Mouse (Mus musculus) skeletal muscle tissue, postnatal 0 days (tissue): ENCODE data around the gene Nlgn2. TPM values are rescaled to one million over a fixed set of nuclear protein-coding genes. Genes with fewer than 3 reads are reported as not detected.

ENCODE experiments used
- microRNA-seq, 2 experiments: library from miRNA; unstranded; fragments of <30 nt; microRNA quantifications; one replicate each; pipeline ENCODE4; 2016
- polyA plus RNA-seq: library from polyadenylated mRNA; unstranded; fragments of >200 nt; fragmentation: Nextera tagmentation; extraction: Ambion mirVana; gene quantifications from 2 replicates; pipeline ENCODE4 v1.2.1, GENCODE M21; 2015

The Nlgn2 gene
- polyA plus RNA-seq, result 2.1 TPM in 2 replicates

DNA sequence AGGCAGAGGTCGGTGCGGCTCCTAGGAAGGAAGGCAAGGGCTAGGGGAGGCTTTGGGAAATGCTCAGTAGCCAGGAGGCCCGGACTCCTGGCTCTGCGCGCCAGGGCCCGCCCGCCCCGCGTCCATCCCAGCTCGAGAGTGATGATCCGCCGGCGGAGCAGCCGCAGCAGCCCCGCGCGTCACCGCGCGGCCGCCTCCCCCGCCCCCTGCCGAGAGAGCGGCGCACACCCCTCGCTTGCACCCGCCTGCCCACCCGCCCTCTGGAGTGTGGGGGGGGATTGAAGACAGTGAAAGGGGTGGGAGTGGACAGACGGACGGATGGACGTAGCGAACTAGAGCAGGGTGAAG lies at the start of gene Nlgn2:
Gene Nlgn2 (minus strand): TSS at position 181 of the 348 bp plus-strand sequence.

DNA sequence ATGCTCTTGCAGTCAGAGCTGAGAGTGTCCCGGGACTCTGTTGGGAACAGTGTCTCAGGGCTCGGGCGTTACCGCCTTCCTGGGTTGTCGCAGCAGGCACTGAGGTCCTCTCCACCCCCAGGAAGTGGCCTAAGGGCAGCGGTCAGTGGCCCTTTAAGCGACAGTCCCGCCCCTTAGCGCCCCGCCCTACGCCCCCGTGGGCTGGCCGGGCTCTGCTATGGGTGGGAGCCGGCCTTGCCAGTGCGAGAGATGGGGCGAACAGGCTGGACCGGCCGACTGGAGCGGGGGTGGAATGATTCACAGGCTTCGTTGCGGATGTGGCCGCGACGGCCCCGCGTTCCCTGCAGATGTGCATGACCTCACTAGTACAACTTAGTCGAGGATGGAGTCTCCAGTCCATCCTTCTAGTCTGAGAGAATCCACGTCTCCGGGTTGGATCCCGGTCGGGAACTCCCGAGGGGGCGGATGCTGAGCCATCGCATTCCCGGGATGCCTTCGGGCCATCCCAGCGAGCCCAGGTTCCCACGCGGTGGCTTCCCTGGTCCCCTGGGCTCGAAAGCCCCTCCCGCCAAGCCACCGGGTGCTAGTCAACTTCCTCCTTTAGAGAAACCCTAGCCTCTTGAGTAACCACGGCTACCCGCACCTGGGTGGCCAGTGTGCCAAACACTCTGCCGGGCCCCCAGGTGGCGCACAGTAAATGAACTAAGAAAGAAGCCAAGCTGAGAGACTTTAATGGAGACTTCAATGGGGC lies 43.4 kb upstream of the Nlgn2 start, which contains the start of gene Kctd11:
Gene Kctd11 (minus strand): TSS at position 554 of the 751 bp plus-strand sequence.

GRCm38 (mm10) chr11:69877878-69878277 lies 40.3 kb upstream of the Nlgn2 start, which contains the start of gene Tmem95:
Gene Tmem95 (minus strand): TSS chr11:69878018.

DNA sequence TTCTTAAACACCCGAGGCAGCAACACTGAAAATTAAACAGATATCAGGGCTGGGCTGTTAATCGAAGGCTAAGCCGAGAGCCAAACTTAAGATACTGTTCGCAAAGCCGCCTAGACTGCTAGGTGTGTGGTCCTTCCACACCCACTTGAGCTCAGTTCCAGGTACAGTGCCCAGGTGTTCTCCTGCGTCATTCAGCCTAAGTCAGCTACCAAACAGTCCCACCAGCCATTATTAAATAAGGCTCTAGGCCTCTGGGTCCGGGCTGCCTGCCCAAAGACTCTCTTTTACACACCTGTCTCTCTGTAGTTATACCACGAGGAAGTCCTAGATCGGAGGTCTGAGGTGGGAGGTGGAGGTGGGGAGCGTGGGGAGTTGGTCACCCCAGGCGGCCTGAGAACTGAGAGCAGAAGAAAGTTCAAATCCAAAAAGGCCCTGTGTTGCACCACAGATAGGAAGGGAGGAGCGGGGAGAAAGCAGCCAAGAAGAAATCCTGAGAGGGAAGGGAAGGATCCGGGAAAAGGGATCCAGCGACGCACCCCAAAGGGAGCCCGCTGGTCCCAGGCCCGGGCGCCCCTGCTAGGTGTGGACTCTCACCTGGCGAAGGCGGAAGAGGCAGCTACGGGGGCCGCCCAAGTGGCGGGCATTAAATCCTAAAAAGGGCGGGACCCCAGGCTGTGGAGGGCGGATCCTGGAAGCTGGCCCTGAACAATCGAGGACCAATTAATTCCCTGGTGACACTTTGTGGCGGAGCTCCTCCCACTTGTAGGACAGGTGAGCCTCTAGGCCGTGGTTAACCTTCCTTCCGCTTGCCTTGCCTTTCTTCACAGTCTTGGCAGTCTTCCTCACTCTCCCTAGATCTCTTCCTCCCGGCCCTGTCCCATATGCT lies 20.8 kb upstream of the Nlgn2 start, which contains the start of gene Tnk1:
Gene Tnk1 (minus strand): TSS at position 618 of the 886 bp plus-strand sequence.

DNA sequence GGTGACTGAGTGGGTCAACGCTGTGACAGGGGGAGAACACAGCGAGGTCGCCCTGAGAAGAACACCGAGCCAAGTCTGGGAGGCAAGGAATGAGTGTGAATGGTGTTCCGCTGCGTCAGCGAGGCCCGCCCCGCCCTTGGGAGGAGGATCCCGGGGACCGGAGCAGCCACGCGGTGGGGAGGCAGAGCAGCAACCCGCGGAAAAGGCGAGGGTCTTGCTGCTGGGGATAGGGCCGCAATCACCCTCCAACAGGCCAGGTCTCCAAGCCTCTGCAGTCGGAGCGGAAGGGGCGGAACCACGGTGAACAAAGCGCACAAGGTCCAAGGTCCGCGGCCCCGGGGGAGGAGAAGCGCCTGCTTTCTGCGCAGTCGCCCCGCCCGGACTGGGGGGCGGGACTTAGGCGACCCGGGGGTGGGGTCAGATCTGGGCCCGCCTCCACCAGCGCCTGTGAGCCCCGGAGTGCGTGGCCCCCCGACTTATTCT lies 8.7 kb upstream of the Nlgn2 start, which contains the start of gene Plscr3:
Gene Plscr3 (plus strand): TSS at position 179 of the 483 bp plus-strand sequence.

GRCm38 (mm10) chr11:69837952-69838713 lies 549 bp upstream of the Nlgn2 start, which contains the start of gene Tmem256:
Gene Tmem256 (plus strand): TSS chr11:69838514.

DNA sequence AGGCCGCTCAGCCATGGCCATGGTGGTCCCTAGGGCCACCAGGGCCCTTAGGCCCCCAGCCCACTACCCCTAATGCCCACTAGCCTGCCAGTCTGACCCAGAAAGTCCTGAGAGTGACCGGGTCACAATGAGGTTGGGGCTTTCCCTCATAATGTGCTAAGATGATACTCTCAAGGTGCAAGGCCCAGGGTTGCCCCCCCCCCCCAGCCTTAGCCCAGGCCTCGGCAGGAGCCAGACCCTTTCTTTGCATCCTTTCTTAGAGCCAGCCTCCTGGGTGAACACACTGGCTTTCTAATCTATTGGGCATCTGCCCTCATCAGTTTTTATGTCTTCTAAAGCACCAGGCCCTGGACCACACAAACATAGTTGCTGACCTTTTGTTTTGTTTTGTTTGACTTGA lies 15.5 kb downstream of the Nlgn2 start, which contains the start of gene Spem1:
Gene Spem1 (minus strand): TSS at position 101 of the 400 bp plus-strand sequence.

GRCm38 (mm10) chr11:69818365-69818764 lies 19.2 kb downstream of the Nlgn2 start, which contains the start of gene Spem2:
Gene Spem2 (minus strand): TSS chr11:69818465.

DNA sequence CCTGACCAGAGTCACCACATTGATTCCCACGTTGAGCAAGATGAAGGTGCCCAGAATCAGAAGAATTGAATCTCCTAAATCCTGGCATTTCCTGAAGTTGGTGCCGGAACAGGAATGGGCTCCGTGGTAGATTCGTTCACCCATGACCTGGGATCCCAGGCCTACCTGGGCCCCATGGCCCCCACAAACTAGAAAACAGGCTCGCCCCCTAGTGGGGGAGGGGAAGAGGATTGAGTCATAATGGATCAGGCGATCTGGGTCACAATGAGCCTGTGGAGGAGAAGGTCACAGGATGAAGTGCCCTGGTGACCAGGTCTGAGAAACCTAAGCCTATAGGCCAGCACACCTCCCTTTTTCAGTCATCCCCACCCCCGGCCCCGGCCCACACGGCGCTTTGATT lies 22.4 kb downstream of the Nlgn2 start, which contains the start of gene Gm39566:
Gene Gm39566 (minus strand): TSS at position 144 of the 400 bp plus-strand sequence.

GRCm38 (mm10) chr11:69804972-69805909 lies 32.3 kb downstream of the Nlgn2 start, which contains the start of gene Tmem102:
Gene Tmem102 (minus strand): TSS chr11:69805624.

GRCm38 (mm10) chr11:69801379-69801977 lies 36.1 kb downstream of the Nlgn2 start, which contains the start of gene Fgf11:
Gene Fgf11 (minus strand): TSS chr11:69801857.

DNA sequence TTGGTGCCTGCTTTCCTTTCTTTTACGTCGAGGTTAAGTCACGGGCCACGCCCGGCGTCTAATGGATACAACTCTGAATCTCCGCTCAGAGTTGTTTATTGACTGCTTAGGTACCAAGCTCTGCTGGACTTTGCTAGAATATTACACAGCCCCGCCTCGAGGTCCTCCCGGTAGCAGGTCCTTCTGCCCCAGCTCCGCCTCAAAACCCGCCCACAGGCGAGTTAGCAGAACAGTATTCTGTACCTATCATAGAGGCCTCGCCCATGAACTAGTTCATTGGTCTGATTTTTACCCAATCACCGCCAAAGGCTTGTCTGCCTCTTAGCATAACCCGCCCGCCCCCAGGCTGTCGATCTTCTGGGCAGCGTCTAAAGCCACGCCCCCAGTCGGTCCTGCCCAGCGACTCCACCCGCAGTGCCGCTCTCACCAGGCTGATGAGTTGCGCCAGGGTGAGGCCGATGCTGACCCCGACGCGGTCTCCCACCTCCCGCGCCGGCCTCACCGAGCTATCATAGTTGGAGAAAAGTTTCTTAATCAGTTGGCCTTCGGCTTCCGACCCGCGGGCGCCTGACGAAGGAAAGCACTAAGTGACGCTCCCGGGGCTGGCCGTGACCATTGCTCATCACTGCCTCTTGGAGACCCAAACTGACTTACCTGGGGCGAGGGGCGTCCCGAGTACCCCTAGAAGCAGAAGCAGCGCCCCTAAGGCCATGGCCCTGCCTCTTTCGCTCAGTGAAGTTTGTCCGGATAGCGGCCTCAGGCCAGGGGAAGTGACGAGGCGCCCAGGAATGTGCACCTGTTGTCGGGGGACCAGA lies 42.2 kb downstream of the Nlgn2 start, which contains the start of gene Chrnb1:
Gene Chrnb1 (minus strand): TSS at position 776 of the 815 bp plus-strand sequence.

Small RNAs within 50 kb of the gene (microRNA-seq; reads per million reads assigned to microRNA genes)
- 0 reads per million in 2 experiments for gene Mir6924

Other genes with a start within 250 kb of the Nlgn2 start
- gene Atp1b2, start 231.8 kb downstream of the Nlgn2 start, polyA plus RNA-seq, result 74.2 and 78.6 TPM in 2 replicates
- 0.45 and 0.63 TPM in 2 replicates for gene Shbg, start 219.9 kb downstream of the Nlgn2 start, polyA plus RNA-seq
- 12.4 and 15.9 TPM in 2 replicates for gene Sat2, start 215.8 kb downstream of the Nlgn2 start, polyA plus RNA-seq
- 19.9 and 21.3 TPM in 2 replicates for gene Fxr2, start 204.8 kb downstream of the Nlgn2 start, polyA plus RNA-seq
- 0.16 TPM in 1 of 2 replicates, not detected in the other for gene Sox15, start 182.5 kb downstream of the Nlgn2 start, polyA plus RNA-seq
- 29.7 and 47.4 TPM in 2 replicates for gene Mpdu1, start 175.1 kb downstream of the Nlgn2 start, polyA plus RNA-seq
- gene Cd68, start 171.6 kb downstream of the Nlgn2 start, polyA plus RNA-seq, result 16.2 and 25.5 TPM in 2 replicates
- gene Eif4a1, start 165.4 kb downstream of the Nlgn2 start, polyA plus RNA-seq, result 167 and 224 TPM in 2 replicates
- gene Senp3, start 155.7 kb downstream of the Nlgn2 start, polyA plus RNA-seq, result 26.4 and 29.2 TPM in 2 replicates
- gene Tnfsf13, start 152.0 kb downstream of the Nlgn2 start, polyA plus RNA-seq, result 0.65 and 0.67 TPM in 2 replicates
- gene Tnfsf12, start 141.9 kb downstream of the Nlgn2 start, polyA plus RNA-seq, result 11.5 and 13.1 TPM in 2 replicates
- 5.9 and 6.9 TPM in 2 replicates for gene Tnfsfm13, start 141.7 kb downstream of the Nlgn2 start, polyA plus RNA-seq
- gene Polr2a, start 79.1 kb downstream of the Nlgn2 start, polyA plus RNA-seq, result 9.3 and 10.3 TPM in 2 replicates
- not detected in 2 replicates for gene Slc35g3, start 75.8 kb downstream of the Nlgn2 start, polyA plus RNA-seq
- 2.5 and 2.9 TPM in 2 replicates for gene Zbtb4, start 71.9 kb downstream of the Nlgn2 start, polyA plus RNA-seq
- gene Chrnb1, start 41.8 kb downstream of the Nlgn2 start, polyA plus RNA-seq, result 79.0 and 95.8 TPM in 2 replicates
- gene Fgf11, start 35.9 kb downstream of the Nlgn2 start, polyA plus RNA-seq, result 1.5 and 2.2 TPM in 2 replicates
- gene Tmem102, start 32.2 kb downstream of the Nlgn2 start, polyA plus RNA-seq, result 0.31 and 0.45 TPM in 2 replicates
- not detected in 2 replicates for gene Gm39566, start 22.5 kb downstream of the Nlgn2 start, polyA plus RNA-seq
- gene Spem2, start 19.3 kb downstream of the Nlgn2 start, polyA plus RNA-seq, result not detected in 2 replicates
- not detected in 2 replicates for gene Spem1, start 15.6 kb downstream of the Nlgn2 start, polyA plus RNA-seq
- gene Tmem256, start 730 bp upstream of the Nlgn2 start, polyA plus RNA-seq, result 242 and 272 TPM in 2 replicates
- gene Plscr3, start 8.6 kb upstream of the Nlgn2 start, polyA plus RNA-seq, result 36.6 and 44.6 TPM in 2 replicates
- gene Tnk1, start 20.9 kb upstream of the Nlgn2 start, polyA plus RNA-seq, result 0.09 and 0.46 TPM in 2 replicates
- gene Tmem95, start 40.2 kb upstream of the Nlgn2 start, polyA plus RNA-seq, result not detected in 2 replicates
- gene Kctd11, start 43.6 kb upstream of the Nlgn2 start, polyA plus RNA-seq, result 2.6 and 3.6 TPM in 2 replicates
- 0.34 and 0.46 TPM in 2 replicates for gene Acap1, start 57.8 kb upstream of the Nlgn2 start, polyA plus RNA-seq
- 1.8 and 2.4 TPM in 2 replicates for gene 2810408A11Rik, start 63.2 kb upstream of the Nlgn2 start, polyA plus RNA-seq
- gene Neurl4, start 63.3 kb upstream of the Nlgn2 start, polyA plus RNA-seq, result 3.0 and 3.3 TPM in 2 replicates
- 41.9 and 42.1 TPM in 2 replicates for gene Gps2, start 76.1 kb upstream of the Nlgn2 start, polyA plus RNA-seq
- 952 and 1,117 TPM in 2 replicates for gene Eif5a, start 84.2 kb upstream of the Nlgn2 start, polyA plus RNA-seq
- gene Ybx2, start 98.0 kb upstream of the Nlgn2 start, polyA plus RNA-seq, result 0.78 and 0.85 TPM in 2 replicates
- gene Slc2a4, start 110.4 kb upstream of the Nlgn2 start, polyA plus RNA-seq, result 128 and 138 TPM in 2 replicates
- 0.23 and 0.57 TPM in 2 replicates for gene Cldn7, start 127.0 kb upstream of the Nlgn2 start, polyA plus RNA-seq
- gene Ctdnep1, start 143.4 kb upstream of the Nlgn2 start, polyA plus RNA-seq, result 42.1 and 46.1 TPM in 2 replicates
- 86.0 and 92.4 TPM in 2 replicates for gene Elp5, start 144.7 kb upstream of the Nlgn2 start, polyA plus RNA-seq
- gene Gabarap, start 153.4 kb upstream of the Nlgn2 start, polyA plus RNA-seq, result 320 and 389 TPM in 2 replicates
- gene Phf23, start 158.0 kb upstream of the Nlgn2 start, polyA plus RNA-seq, result 31.1 and 33.7 TPM in 2 replicates
- 11.2 and 11.8 TPM in 2 replicates for gene Dvl2, start 162.8 kb upstream of the Nlgn2 start, polyA plus RNA-seq
- gene Acadvl, start 177.6 kb upstream of the Nlgn2 start, polyA plus RNA-seq, result 311 and 331 TPM in 2 replicates
- 3.3 and 5.3 TPM in 2 replicates for gene Dlg4, start 179.2 kb upstream of the Nlgn2 start, polyA plus RNA-seq
- gene Asgr1, start 216.3 kb upstream of the Nlgn2 start, polyA plus RNA-seq, result 0.13 and 0.21 TPM in 2 replicates